Mouse (Mus musculus): ENCODE measurements around the gene Sox30. TPM values are rescaled to one million over a fixed set of nuclear protein-coding genes. Genes with fewer than 3 reads are reported as not detected.

Gene Sox30
- 0.04 and 0.07 TPM in 2 replicates for polyA plus RNA-seq (2012; rRNA removed)

DNA sequence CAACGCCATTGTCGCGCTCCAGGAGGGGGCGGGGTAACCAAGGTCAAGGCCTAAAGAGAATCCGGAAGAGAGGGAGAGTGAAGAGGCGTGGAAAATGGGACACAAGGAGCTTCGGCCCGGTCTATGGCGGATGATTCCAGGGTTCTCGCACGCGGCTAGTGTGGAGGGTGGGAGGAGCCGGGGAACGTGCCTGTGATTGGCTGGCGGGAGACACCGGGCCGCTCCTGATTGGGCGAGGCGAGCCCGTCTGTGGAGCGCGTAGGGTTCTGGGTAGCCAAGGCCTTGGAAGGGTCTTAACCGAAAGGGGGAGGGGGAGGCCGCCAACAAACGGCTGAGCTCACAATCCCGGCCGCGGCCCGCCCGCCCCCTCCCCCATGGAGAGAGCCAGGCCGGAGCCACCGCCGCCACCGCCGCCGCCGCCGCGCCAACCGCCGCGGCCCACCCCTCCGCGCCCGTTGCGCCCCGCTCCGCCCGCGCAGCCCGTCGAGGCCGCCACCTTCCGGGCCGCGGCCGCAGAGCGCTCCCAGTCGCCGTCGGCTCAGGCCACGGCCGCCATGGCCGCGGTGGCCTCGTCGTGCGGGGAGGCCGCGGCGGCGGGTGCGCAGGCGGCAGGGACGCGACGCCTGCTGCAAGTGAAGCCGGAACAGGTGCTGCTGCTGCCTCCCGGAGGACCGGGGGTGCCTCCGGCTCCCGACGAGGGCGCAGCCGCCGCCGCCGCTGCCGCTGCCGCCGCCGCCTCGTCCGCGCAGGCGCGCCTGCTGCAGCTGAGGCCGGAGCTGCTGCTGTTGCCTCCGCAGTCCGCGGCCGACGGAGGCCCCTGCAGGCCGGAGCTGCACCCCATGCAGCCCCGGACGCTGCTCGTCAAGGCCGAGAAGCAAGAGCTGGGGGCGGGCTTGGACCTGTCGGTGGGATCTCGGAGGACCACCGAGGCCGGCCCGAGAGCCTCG is at the start of gene Sox30:
Gene Sox30, plus strand, starts transcription at position 365 of the 947 bp plus-strand sequence.
- H3K36me3 ChIP-seq (ENCODE audit: control insufficient read depth, insufficient read depth, low read length), result no peaks in the 10 kb centered on the region
- peaks cover 14% of the 10 kb centered on the region for H3K27me3 ChIP-seq (ENCODE audit: control insufficient read depth, insufficient read depth, low read length)
- 19% methylated on average over 102 of the region's 115 CpGs for WGBS
- no peak for TF ChIP-seq POLR2A (IDR thresholded peaks at IDR 0.05; ENCODE audit: low read depth, low read length)
- peaks cover 3% of the 10 kb centered on the region; the same call in 1 of the 2 replicates for H3K4me1 ChIP-seq (ENCODE audit: control insufficient read depth, insufficient read depth, insufficient read length)
- H3K4me3 ChIP-seq (ENCODE audit: extremely low read depth, insufficient read depth, insufficient read length), result peak within 1 kb of the TSS; percentile 73
- no peak within 1 kb of the TSS for H3K27ac ChIP-seq (ENCODE audit: insufficient read depth, low read length)
- peak in 1 of 2 experiments; percentile 23 for DNase-seq (ENCODE audit: low read depth in 1 of 2, low spot score in 2 of 2)

DNA sequence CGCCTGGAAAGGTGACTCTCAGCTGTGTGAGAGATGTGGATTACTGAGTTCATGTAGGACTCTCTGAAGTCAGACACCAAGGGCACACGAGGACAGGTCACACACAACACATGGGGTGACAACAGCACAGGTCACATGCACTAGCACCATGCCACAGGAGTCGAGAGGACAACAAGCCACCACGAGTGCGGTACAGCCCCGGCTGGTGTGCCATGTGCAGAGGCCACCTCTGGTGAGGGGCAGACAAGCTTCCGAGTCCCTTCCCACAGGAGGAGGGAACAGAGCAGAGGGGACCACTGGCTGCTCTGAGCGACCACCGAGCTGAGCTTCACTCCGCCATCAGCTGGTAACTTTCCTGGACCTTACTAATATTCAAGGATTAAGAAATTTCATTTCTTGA is 47.3 kb upstream of the Sox30 start:
- 94% methylated on average over 10 of the region's 10 CpGs for WGBS
- Histone ChIP-seq H3K27ac (ENCODE audit: insufficient read depth, low read length) (no peak overlapping the region), H3K4me3 (ENCODE audit: extremely low read depth, insufficient read depth, insufficient read length) (no peak overlapping the region), H3K4me1 (ENCODE audit: control insufficient read depth, insufficient read depth, insufficient read length) (no peaks in the 10 kb centered on the region), H3K27me3 (ENCODE audit: control insufficient read depth, insufficient read depth, low read length) (no peaks in the 10 kb centered on the region), H3K36me3 (ENCODE audit: control insufficient read depth, insufficient read depth, low read length) (peaks cover 19% of the 10 kb centered on the region; the same call in 1 of the 2 replicates)
- no peak for DNase-seq (ENCODE audit: low read depth in 1 of 2, low spot score in 2 of 2)
- TF ChIP-seq POLR2A (IDR thresholded peaks at IDR 0.05; ENCODE audit: low read depth, low read length) (no peak), CTCF (IDR thresholded peaks at IDR 0.05; ENCODE audit: extremely low read depth, insufficient read depth, insufficient read length, insufficient replicate concordance) (no peak)

DNA sequence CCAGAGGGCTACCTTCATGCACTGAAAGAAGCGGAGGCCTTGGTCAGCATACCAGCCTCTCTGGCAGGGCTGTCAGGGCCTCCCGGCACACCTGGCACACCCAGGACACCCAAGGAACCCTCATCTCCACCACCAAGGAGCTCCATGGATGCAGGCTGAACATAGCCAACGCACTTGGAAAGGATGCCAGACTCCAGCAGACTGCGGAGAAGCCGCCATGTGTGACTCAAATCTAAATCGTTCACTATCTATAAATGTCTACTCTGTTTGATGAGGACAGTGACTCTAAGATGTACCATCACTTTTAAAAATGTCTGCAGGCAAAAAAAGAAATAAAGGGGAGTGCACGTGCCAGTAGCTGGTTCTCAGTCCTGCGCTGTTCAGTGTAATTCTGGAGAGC is 42.6 kb upstream of the Sox30 start:
- TF ChIP-seq CTCF (IDR thresholded peaks at IDR 0.05; ENCODE audit: extremely low read depth, insufficient read depth, insufficient read length, insufficient replicate concordance), result no peak
- no peak for TF ChIP-seq POLR2A (IDR thresholded peaks at IDR 0.05; ENCODE audit: low read depth, low read length)
- Histone ChIP-seq H3K36me3 (ENCODE audit: control insufficient read depth, insufficient read depth, low read length) (peaks cover 17% of the 10 kb centered on the region; the same call in 1 of the 2 replicates), H3K27ac (ENCODE audit: insufficient read depth, low read length) (no peak overlapping the region), H3K4me3 (ENCODE audit: extremely low read depth, insufficient read depth, insufficient read length) (no peak overlapping the region), H3K4me1 (ENCODE audit: control insufficient read depth, insufficient read depth, insufficient read length) (no peaks in the 10 kb centered on the region), H3K27me3 (ENCODE audit: control insufficient read depth, insufficient read depth, low read length) (no peaks in the 10 kb centered on the region)
- WGBS, result 94% methylated on average over 8 of the region's 8 CpGs
- no peak for DNase-seq (ENCODE audit: low read depth in 1 of 2, low spot score in 2 of 2)

DNA sequence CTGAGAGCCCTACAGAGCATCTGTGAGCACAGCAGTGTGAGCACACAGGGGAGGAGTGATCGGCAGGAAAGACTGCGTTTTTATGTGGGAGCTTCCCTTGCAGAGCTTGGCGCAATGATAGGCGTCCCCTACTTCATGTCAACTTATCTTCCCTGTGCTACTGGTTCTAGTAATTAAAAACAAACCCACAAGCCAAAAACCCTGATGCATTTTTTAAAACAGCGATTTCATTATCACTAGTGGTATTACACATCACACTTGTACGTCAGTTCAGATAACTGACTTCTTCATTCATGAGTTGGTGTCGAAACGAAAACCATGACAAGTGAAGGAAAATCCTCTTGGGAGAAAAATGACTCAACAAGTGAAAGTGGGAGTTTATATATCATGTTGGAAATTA is 41.2 kb upstream of the Sox30 start:
- 83% methylated on average over 8 of the region's 8 CpGs for WGBS
- TF ChIP-seq POLR2A (IDR thresholded peaks at IDR 0.05; ENCODE audit: low read depth, low read length), result no peak
- no peak for TF ChIP-seq CTCF (IDR thresholded peaks at IDR 0.05; ENCODE audit: extremely low read depth, insufficient read depth, insufficient read length, insufficient replicate concordance)
- no peak for DNase-seq (ENCODE audit: low read depth in 1 of 2, low spot score in 2 of 2)
- no peak overlapping the region for H3K4me3 ChIP-seq (ENCODE audit: extremely low read depth, insufficient read depth, insufficient read length)
- no peak overlapping the region for H3K27ac ChIP-seq (ENCODE audit: insufficient read depth, low read length)
- no peaks in the 10 kb centered on the region for H3K27me3 ChIP-seq (ENCODE audit: control insufficient read depth, insufficient read depth, low read length)
- H3K36me3 ChIP-seq (ENCODE audit: control insufficient read depth, insufficient read depth, low read length), result peaks cover 10% of the 10 kb centered on the region; the same call in 1 of the 2 replicates
- no peaks in the 10 kb centered on the region; the same call in 1 of the 2 replicates for H3K4me1 ChIP-seq (ENCODE audit: control insufficient read depth, insufficient read depth, insufficient read length)

- Histone ChIP-seq H3K4me1 (ENCODE audit: control insufficient read depth, insufficient read depth, insufficient read length) (no peaks in the 10 kb centered on the region; the same call in 1 of the 2 replicates), H3K36me3 (ENCODE audit: control insufficient read depth, insufficient read depth, low read length) (0 out of 2 replicates have a peak, but pooled peaks cover under 1% of the 10 kb centered on the region), H3K27ac (ENCODE audit: insufficient read depth, low read length) (no peak overlapping the region), H3K27me3 (ENCODE audit: control insufficient read depth, insufficient read depth, low read length) (no peaks in the 10 kb centered on the region), H3K4me3 (ENCODE audit: extremely low read depth, insufficient read depth, insufficient read length) (no peak overlapping the region)
- DNase-seq (ENCODE audit: low read depth in 1 of 2, low spot score in 2 of 2), result no peak
- TF ChIP-seq POLR2A (IDR thresholded peaks at IDR 0.05; ENCODE audit: low read depth, low read length) (no peak), CTCF (IDR thresholded peaks at IDR 0.05; ENCODE audit: extremely low read depth, insufficient read depth, insufficient read length, insufficient replicate concordance) (no peak)
- 93% methylated on average over 7 of the region's 7 CpGs for WGBS
Observed at GRCm38 (mm10) chr11:45942281-45942680, 37.8 kb upstream of the Sox30 start.

DNA sequence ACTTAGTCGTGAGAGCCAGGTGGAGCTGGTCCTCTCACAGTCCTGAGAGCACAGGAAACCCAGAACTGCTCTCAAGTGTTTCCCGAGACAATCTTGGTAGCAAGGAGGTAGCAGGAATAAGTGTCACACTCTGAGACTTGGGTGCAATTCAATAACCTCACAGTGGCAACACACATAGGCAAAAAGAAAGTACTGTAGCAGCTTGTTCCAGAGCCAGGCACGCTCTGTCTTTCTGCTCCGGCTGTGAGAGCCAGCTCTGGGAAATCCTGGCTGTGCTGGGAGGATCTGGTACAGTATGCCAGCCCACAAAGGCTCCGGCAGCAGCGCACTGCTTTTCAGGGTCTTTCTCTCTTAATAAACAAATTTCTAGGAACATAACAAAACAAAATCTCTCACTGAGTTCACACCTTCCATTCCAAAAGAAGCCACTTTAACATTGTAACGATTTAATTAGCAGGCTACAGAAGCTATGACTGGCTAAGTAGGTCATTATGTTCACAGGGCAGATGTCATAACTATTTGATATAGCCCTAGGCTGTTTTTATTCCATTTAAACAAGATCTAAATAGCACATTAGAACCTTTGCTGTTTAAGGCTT is 36.9 kb upstream of the Sox30 start:
- Histone ChIP-seq H3K27ac (ENCODE audit: insufficient read depth, low read length) (no peak overlapping the region), H3K36me3 (ENCODE audit: control insufficient read depth, insufficient read depth, low read length) (0 out of 2 replicates have a peak, but pooled peaks cover 4% of the 10 kb centered on the region), H3K27me3 (ENCODE audit: control insufficient read depth, insufficient read depth, low read length) (no peaks in the 10 kb centered on the region), H3K4me3 (ENCODE audit: extremely low read depth, insufficient read depth, insufficient read length) (peak overlapping the region; percentile 98; the same call in 1 of the 2 replicates), H3K4me1 (ENCODE audit: control insufficient read depth, insufficient read depth, insufficient read length) (no peaks in the 10 kb centered on the region; the same call in 1 of the 2 replicates)
- TF ChIP-seq POLR2A (IDR thresholded peaks at IDR 0.05; ENCODE audit: low read depth, low read length) (no peak), CTCF (IDR thresholded peaks at IDR 0.05; ENCODE audit: extremely low read depth, insufficient read depth, insufficient read length, insufficient replicate concordance) (no peak)
- DNase-seq (ENCODE audit: low read depth in 1 of 2, low spot score in 2 of 2), result no peak
- WGBS, result 80% methylated on average over 7 of the region's 7 CpGs

All from spleen, adult 2 months (tissue).